Mouse (Mus musculus): Measurements from ENCODE around the gene Diras1. TPM values are rescaled to one million over a fixed set of nuclear protein-coding genes. Genes with fewer than 3 reads are reported as not detected.

Diras1 gene
- total RNA-seq, 1 experiment from 2014 or later = not detected

GRCm38 (mm10) chr10:80982381-80982780 lies 43.1 kb downstream of the Diras1 start:
- no peak for ATAC-seq (replicated peaks; ENCODE audit: low read depth, poor library complexity, severe bottlenecking)

- peak; percentile 69 for ATAC-seq (replicated peaks; ENCODE audit: low read depth, poor library complexity, severe bottlenecking)
Measured at GRCm38 (mm10) chr10:80981564-80982112, 43.8 kb downstream of the Diras1 start.

- no peak for ATAC-seq (replicated peaks; ENCODE audit: low read depth, poor library complexity, severe bottlenecking)
Measured at GRCm38 (mm10) chr10:80975478-80975877, 50.0 kb downstream of the Diras1 start.

- ATAC-seq (replicated peaks; ENCODE audit: low read depth, poor library complexity, severe bottlenecking) = no peak
Measured at GRCm38 (mm10) chr10:80973722-80974121, 51.7 kb downstream of the Diras1 start.

GRCm38 (mm10) chr10:80972071-80972987 lies 53.1 kb downstream of the Diras1 start:
- no peak for ATAC-seq (replicated peaks; ENCODE audit: low read depth, poor library complexity, severe bottlenecking)

- ATAC-seq (replicated peaks; ENCODE audit: low read depth, poor library complexity, severe bottlenecking) = no peak
Measured at GRCm38 (mm10) chr10:80971533-80971932, 53.9 kb downstream of the Diras1 start.

- no peak for ATAC-seq (replicated peaks; ENCODE audit: low read depth, poor library complexity, severe bottlenecking)
Measured at GRCm38 (mm10) chr10:80970159-80970558, 55.3 kb downstream of the Diras1 start.

Other genes with a start within 250 kb of the Diras1 start
- 26.6 and 46.7 TPM in 2 replicates for gene Sf3a2, start 227.5 kb downstream of the Diras1 start, total RNA-seq (2017)
- gene Plekhj1, start 227.0 kb downstream of the Diras1 start, total RNA-seq (2017) = 36.7 and 43.0 TPM in 2 replicates
- 0.58 TPM in 1 of 2 replicates, not detected in the other for gene Amh, start 220.4 kb downstream of the Diras1 start, total RNA-seq (2017)
- not detected in 2 replicates for gene Jsrp1, start 212.2 kb downstream of the Diras1 start, total RNA-seq (2017)
- 288 TPM in 2 replicates for gene Oaz1, start 199.0 kb downstream of the Diras1 start, total RNA-seq (2017)
- 0.05 TPM in 1 of 2 replicates, not detected in the other for gene Lingo3, start 181.6 kb downstream of the Diras1 start, total RNA-seq (2017)
- gene Lsm7, start 170.5 kb downstream of the Diras1 start, total RNA-seq (2017) = 398 and 403 TPM in 2 replicates
- 29.8 and 37.1 TPM in 2 replicates for gene Sppl2b, start 170.4 kb downstream of the Diras1 start, total RNA-seq (2017)
- gene Tmprss9, start 153.8 kb downstream of the Diras1 start, total RNA-seq (2017) = not detected in 2 replicates
- gene Timm13, start 124.7 kb downstream of the Diras1 start, total RNA-seq (2017) = 40.2 and 52.3 TPM in 2 replicates
- 44.0 and 46.6 TPM in 2 replicates for gene Lmnb2, start 107.4 kb downstream of the Diras1 start, total RNA-seq (2017)
- 6.9 and 7.5 TPM in 2 replicates for gene Gadd45b, start 95.6 kb downstream of the Diras1 start, total RNA-seq (2017)
- 0.18 and 2.2 TPM in 2 replicates for gene Gng7, start 10.7 kb downstream of the Diras1 start, total RNA-seq (2017)
- 4.1 and 5.5 TPM in 2 replicates for gene Slc39a3, start 11.8 kb upstream of the Diras1 start, total RNA-seq (2017)
- gene Sgta, start 34.5 kb upstream of the Diras1 start, total RNA-seq (2017) = 41.4 and 43.1 TPM in 2 replicates
- 18.6 and 25.9 TPM in 2 replicates for gene Thop1, start 44.4 kb upstream of the Diras1 start, total RNA-seq (2017)
- 0.18 and 0.58 TPM in 2 replicates for gene Creb3l3, start 73.2 kb upstream of the Diras1 start, total RNA-seq (2017)
- gene Map2k2, start 80.3 kb upstream of the Diras1 start, total RNA-seq (2017) = 56.2 and 61.8 TPM in 2 replicates
- gene Zbtb7a, start 109.6 kb upstream of the Diras1 start, total RNA-seq (2017) = 13.1 and 14.5 TPM in 2 replicates
- gene Pias4, start 142.3 kb upstream of the Diras1 start, total RNA-seq (2017) = 8.4 and 17.5 TPM in 2 replicates
- gene Eef2, start 151.0 kb upstream of the Diras1 start, total RNA-seq (2017) = 1,623 and 1,948 TPM in 2 replicates
- gene Dapk3, start 157.3 kb upstream of the Diras1 start, total RNA-seq (2017) = 14.3 and 29.8 TPM in 2 replicates
- gene 4930442H23Rik, start 158.2 kb upstream of the Diras1 start, total RNA-seq (2017) = not detected in 2 replicates
- gene Nmrk2, start 176.4 kb upstream of the Diras1 start, total RNA-seq (2017) = not detected in 2 replicates
- gene Atcay, start 205.2 kb upstream of the Diras1 start, total RNA-seq (2017) = not detected in 2 replicates
- 0.19 TPM in 1 of 2 replicates, not detected in the other for gene Zfr2, start 207.5 kb upstream of the Diras1 start, total RNA-seq (2017)
- gene Matk, start 227.3 kb upstream of the Diras1 start, total RNA-seq (2017) = 19.7 and 20.3 TPM in 2 replicates
- 132 and 198 TPM in 2 replicates for gene Mrpl54, start 241.3 kb upstream of the Diras1 start, total RNA-seq (2017)
- 12.1 and 14.5 TPM in 2 replicates for gene Apba3, start 241.3 kb upstream of the Diras1 start, total RNA-seq (2017)

All from common myeloid progenitor, adult 5-6 weeks (primary cell).